Mouse (Mus musculus) heart, postnatal 0 days (tissue): Measurements from ENCODE around the gene Itpr1.

Experiments
- CTCF ChIP-seq: IDR thresholded peaks from 2 replicates; pipeline ENCODE4 v1.5.1; 2016; ENCODE audit warnings: antibody characterized with exemption, control low read depth, low read depth
- EP300 ChIP-seq: IDR thresholded peaks from 2 replicates; pipeline ENCODE4 v1.6.1; 2016; ENCODE audit warnings: antibody characterized with exemption, low read depth

DNA sequence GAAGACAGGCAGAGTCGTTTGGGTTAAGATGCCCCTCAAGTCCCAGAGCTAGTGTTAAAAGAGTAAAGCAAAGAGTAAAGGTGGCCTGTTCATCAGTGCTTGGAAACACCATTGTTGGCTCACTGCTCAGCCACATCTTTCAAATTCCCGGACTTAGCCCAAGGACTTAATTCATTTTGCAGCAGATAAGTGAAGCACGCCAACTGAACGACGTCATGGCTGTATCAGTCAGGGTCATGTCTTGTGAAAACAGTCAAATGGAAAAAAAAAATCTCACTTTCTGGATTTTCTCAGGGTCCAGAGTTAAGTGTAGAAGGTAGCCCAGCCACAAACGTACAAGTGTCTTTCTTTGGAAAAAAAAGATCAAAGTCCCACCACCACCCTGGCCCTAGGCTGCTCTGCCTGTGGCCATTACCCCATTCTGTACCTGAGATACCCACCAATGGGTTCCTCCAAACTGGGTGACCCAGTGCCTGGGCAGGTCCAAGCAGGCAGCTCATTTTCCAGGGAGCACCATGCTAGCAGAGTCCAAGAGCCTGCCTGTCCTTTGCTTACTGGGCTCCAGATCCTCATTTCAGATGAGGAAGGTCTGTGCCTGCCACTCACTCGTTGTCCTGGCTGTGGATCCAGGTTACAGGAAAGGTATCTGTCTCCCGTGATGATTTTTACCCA lies 251.5 kb downstream of the Itpr1 start:
- TF ChIP-seq CTCF, result no peak
- no peak for TF ChIP-seq EP300
